14 mouse cellular contexts compared by ENCODE assay signal in the genomic region with DNA sequence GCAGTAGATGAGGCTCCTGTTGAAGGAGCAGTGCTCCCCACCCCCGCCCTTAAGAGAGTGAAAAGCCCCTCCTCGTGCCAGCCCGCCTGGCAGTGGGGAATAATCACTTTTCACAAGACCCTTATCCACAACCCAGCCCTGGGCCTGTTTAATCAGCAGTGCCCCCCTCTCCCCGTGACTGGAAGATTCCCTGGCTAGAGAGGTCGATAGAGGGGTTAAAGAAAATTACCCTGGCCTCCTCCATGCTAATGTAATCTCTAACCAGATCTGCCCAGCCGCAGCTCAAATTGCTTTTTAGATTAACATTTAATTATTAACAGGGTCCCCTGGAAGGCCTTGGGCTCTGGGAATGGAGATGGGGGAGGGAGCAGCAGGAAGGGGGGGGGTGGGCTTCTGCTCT. TPM values are rescaled to one million over a fixed set of nuclear protein-coding genes. Genes with fewer than 3 reads are reported as not detected.
A peak's percentile ranks its signal among the peaks of the same experiment; 100 is the strongest.
DNase-seq lines count a peak whose midpoint lies in the region; ATAC-seq and TF ChIP-seq lines count a peak whose summit lies in the region.
"Had no signal": no experiment of that assay in that cellular context is flagged by ENCODE, and none has a peak within 500 bp of the region (broad histone marks: within the 10 kb centered on the region; RNA-seq: fewer than 3 reads in every experiment).

No protein-coding gene starts in this region.

- no peak for ATAC-seq in midbrain, postnatal 0 days (ENCODE audit: low FRiP score)
- peak; percentile 43; the same call in 1 of the 2 replicates for ATAC-seq in hindbrain, embryonic 15.5 days (ENCODE audit: low FRiP score, low read depth)
- peak; percentile 17; the same call in 1 of the 2 replicates for ATAC-seq in kidney, postnatal 0 days (replicated peaks; ENCODE audit: low FRiP score, low read depth)
- peak; percentile 11; the same call in 1 of the 2 replicates for ATAC-seq in neural tube, embryonic 15.5 days (ENCODE audit: low FRiP score)
- ATAC-seq in cerebellum, adult (ENCODE audit: insufficient number of reproducible peaks, low FRiP score, low TSS enrichment), result no peak
- ATAC-seq: CD4-positive, CD25-positive, alpha-beta regulatory T cell, adult 4 months had no signal

- no peak overlapping the region for H3K9ac ChIP-seq in midbrain, postnatal 0 days (replicated peaks; ENCODE audit: low read length, poor library complexity, severe bottlenecking)
- H3K9ac ChIP-seq in hindbrain, embryonic 15.5 days, result no peak overlapping the region
- no peak overlapping the region for H3K9ac ChIP-seq in kidney, postnatal 0 days (ENCODE audit: low read depth, low read length)
- no peak overlapping the region; the same call in 1 of the 2 replicates for H3K9ac ChIP-seq in neural tube, embryonic 15.5 days (replicated peaks)

- TF ChIP-seq CTCF in midbrain, postnatal 0 days (IDR thresholded peaks at IDR 0.05), result no peak
- TF ChIP-seq CTCF in kidney, postnatal 0 days (IDR thresholded peaks at IDR 0.05; ENCODE audit: low read depth), result no peak

- peaks cover 3% of the 10 kb centered on the region; the same call in 1 of the 2 replicates for H3K36me3 ChIP-seq in midbrain, embryonic 10.5 days
- no peaks in the 10 kb centered on the region for H3K36me3 ChIP-seq in midbrain, postnatal 0 days (ENCODE audit: insufficient read depth, low read length)
- H3K36me3 ChIP-seq in hindbrain, embryonic 15.5 days, result no peaks in the 10 kb centered on the region
- H3K36me3 ChIP-seq in kidney, postnatal 0 days (ENCODE audit: insufficient read depth, low read length), result no peaks in the 10 kb centered on the region
- H3K36me3 ChIP-seq in neural tube, embryonic 15.5 days, result no peaks in the 10 kb centered on the region
- H3K36me3 ChIP-seq: limb, embryonic 10.5 days had no signal

- H3K27me3 ChIP-seq in midbrain, embryonic 10.5 days (ENCODE audit: low read depth, poor library complexity, severe bottlenecking), result peaks cover 39% of the 10 kb centered on the region
- H3K27me3 ChIP-seq in midbrain, postnatal 0 days (ENCODE audit: insufficient read depth, low read length), result no peaks in the 10 kb centered on the region
- H3K27me3 ChIP-seq in hindbrain, embryonic 15.5 days, result no peaks in the 10 kb centered on the region
- H3K27me3 ChIP-seq in kidney, postnatal 0 days (ENCODE audit: insufficient read depth, low read length), result no peaks in the 10 kb centered on the region
- no peaks in the 10 kb centered on the region for H3K27me3 ChIP-seq in neural tube, embryonic 15.5 days (replicated peaks)

- no peaks in the 10 kb centered on the region for H3K9me3 ChIP-seq in midbrain, embryonic 10.5 days (replicated peaks)
- no peaks in the 10 kb centered on the region for H3K9me3 ChIP-seq in midbrain, postnatal 0 days (ENCODE audit: low read length)
- no peaks in the 10 kb centered on the region for H3K9me3 ChIP-seq in hindbrain, embryonic 15.5 days
- no peaks in the 10 kb centered on the region for H3K9me3 ChIP-seq in kidney, postnatal 0 days (replicated peaks; ENCODE audit: low read length)
- H3K9me3 ChIP-seq in neural tube, embryonic 15.5 days (replicated peaks), result no peaks in the 10 kb centered on the region
- H3K9me3 ChIP-seq: limb, embryonic 10.5 days had no signal

- peaks cover 97% of the 10 kb centered on the region for H3K4me1 ChIP-seq in midbrain, embryonic 10.5 days
- peaks cover 38% of the 10 kb centered on the region for H3K4me1 ChIP-seq in midbrain, postnatal 0 days (ENCODE audit: insufficient read depth, low read length)
- peaks cover 89% of the 10 kb centered on the region for H3K4me1 ChIP-seq in hindbrain, embryonic 15.5 days (replicated peaks)
- H3K4me1 ChIP-seq in kidney, postnatal 0 days (replicated peaks; ENCODE audit: insufficient read depth, low read length), result peaks cover 82% of the 10 kb centered on the region
- H3K4me1 ChIP-seq in neural tube, embryonic 15.5 days, result peaks cover 93% of the 10 kb centered on the region

- no peak for DNase-seq in midbrain, embryonic 10.5 days (ENCODE audit: low spot score)
- DNase-seq in midbrain, postnatal 0 days (ENCODE audit: low spot score), result no peak
- DNase-seq in kidney, postnatal 0 days (ENCODE audit: low spot score), result no peak
- no peak for DNase-seq in layer of hippocampus, adult 9-10 months (ENCODE audit: low spot score)
- no peak for DNase-seq in heart, adult 8-10 months (ENCODE audit: low spot score)
- DNase-seq: cerebellum, adult 8-10 months; gastrocnemius, adult 2 months; right cerebral cortex, adult 18-20 months had no signal

- H3K4me3 ChIP-seq in midbrain, embryonic 10.5 days, result no peak overlapping the region
- H3K4me3 ChIP-seq in midbrain, postnatal 0 days (ENCODE audit: low read depth, low read length), result no peak overlapping the region
- no peak overlapping the region for H3K4me3 ChIP-seq in hindbrain, embryonic 15.5 days
- H3K4me3 ChIP-seq in kidney, postnatal 0 days (replicated peaks; ENCODE audit: low read depth, low read length), result no peak overlapping the region
- H3K4me3 ChIP-seq in neural tube, embryonic 15.5 days (replicated peaks), result no peak overlapping the region
- H3K4me3 ChIP-seq: gastrocnemius, adult 2 months; limb, embryonic 10.5 days had no signal

- H3K4me2 ChIP-seq in midbrain, postnatal 0 days (ENCODE audit: low read depth, low read length, poor library complexity, severe bottlenecking), result no peak overlapping the region
- no peak overlapping the region for H3K4me2 ChIP-seq in hindbrain, embryonic 15.5 days
- no peak overlapping the region; the same call in 1 of the 2 replicates for H3K4me2 ChIP-seq in kidney, postnatal 0 days (ENCODE audit: low read length)
- H3K4me2 ChIP-seq in neural tube, embryonic 15.5 days, result no peak overlapping the region

- H3K27ac ChIP-seq in midbrain, embryonic 10.5 days (replicated peaks), result peak overlapping the region; percentile 76
- no peak overlapping the region for H3K27ac ChIP-seq in midbrain, postnatal 0 days (ENCODE audit: low read depth, low read length)
- peak overlapping the region; percentile 27; the same call in 1 of the 2 replicates for H3K27ac ChIP-seq in hindbrain, embryonic 15.5 days (replicated peaks)
- peak overlapping the region; percentile 79 for H3K27ac ChIP-seq in kidney, postnatal 0 days
- 0 out of 2 replicates have a peak overlapping the region, but pooled peaks have one; percentile 60 for H3K27ac ChIP-seq in neural tube, embryonic 15.5 days (replicated peaks)
- H3K27ac ChIP-seq: gastrocnemius, adult 2 months; limb, embryonic 10.5 days had no signal

- 41% methylated on average over 6 of the region's 6 CpGs for WGBS in midbrain, embryonic 10.5 days
- 27% methylated on average over 6 of the region's 6 CpGs for WGBS in midbrain, postnatal 0 days
- WGBS in hindbrain, embryonic 15.5 days, result 21% methylated on average over 6 of the region's 6 CpGs
- 32% methylated on average over 6 of the region's 6 CpGs for WGBS in kidney, postnatal 0 days
- 29% methylated on average over 6 of the region's 6 CpGs for WGBS in neural tube, embryonic 15.5 days

RNA-seq across cellular contexts. Expression of a gene that starts 21.2 kb away (rescaled TPM):
- polyA plus RNA-seq in midbrain, embryonic 10.5 days (2016; fragmentation: Nextera tagmentation; extraction: Ambion mirVana), result 4.0 and 5.1 TPM in 2 replicates
- 5.6 and 10.4 TPM in 2 replicates for total RNA-seq in midbrain, postnatal 0 days (2014; rRNA removed)
- 3.5 and 4.2 TPM in 2 replicates for polyA plus RNA-seq in midbrain, postnatal 0 days (2015; fragmentation: Nextera tagmentation; extraction: Ambion mirVana)
- polyA plus RNA-seq in hindbrain, embryonic 15.5 days (2015; fragmentation: Nextera tagmentation; extraction: Ambion mirVana), result 6.6 and 8.3 TPM in 2 replicates
- 5.0 and 5.8 TPM in 2 replicates for polyA plus RNA-seq in kidney, postnatal 0 days (2015; fragmentation: Nextera tagmentation; extraction: Ambion mirVana)
- 4.7 and 5.3 TPM in 2 replicates for polyA plus RNA-seq in neural tube, embryonic 15.5 days (2015; fragmentation: Nextera tagmentation; extraction: Ambion mirVana)
- 1 to 10 TPM; 1.2 to 2.4 (median 1.7) TPM for total RNA-seq in heart, adult 8-10 months (2022)
- total RNA-seq: monocyte, adult 5-6 weeks had no signal
- polyA plus RNA-seq: CD4-positive, CD25-positive, alpha-beta regulatory T cell, adult 4 months had no signal

Comparison
In these comparisons a context has a peak if more than half of its experiments do, and no peak if none do; other contexts are left out.
1. ATAC-seq: peak in hindbrain, embryonic 15.5 days (single experiment), kidney, postnatal 0 days (single experiment) and neural tube, embryonic 15.5 days (single experiment); none in midbrain, postnatal 0 days (single experiment) and cerebellum, adult (single experiment).